Mouse (Mus musculus): ENCODE measurements around the gene Wdr91.

DNA sequence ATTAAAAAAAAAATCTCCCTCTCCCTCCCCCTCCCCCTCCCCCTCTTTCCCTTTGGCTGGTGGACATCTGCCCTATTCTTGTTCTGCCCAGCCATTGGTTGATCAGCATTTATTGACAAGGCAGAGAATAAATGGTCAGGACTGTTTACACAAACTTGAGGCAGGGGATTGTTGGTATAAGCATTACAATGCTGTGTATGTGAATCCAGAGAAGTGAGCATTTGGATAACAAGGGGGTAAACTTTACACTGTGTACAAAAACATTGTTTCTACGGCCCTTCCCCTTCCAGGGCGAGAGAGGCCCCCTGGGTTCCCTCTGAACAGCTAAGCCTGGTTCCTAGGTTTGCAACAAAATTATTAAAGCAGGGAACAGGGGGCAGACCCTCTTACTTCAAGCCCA is 30.8 kb upstream of the Wdr91 start:
- TF ChIP-seq POLR2A (IDR thresholded peaks at IDR 0.05; ENCODE audit: low read depth, low read length), result no peak
- no peak for TF ChIP-seq CTCF (conservative IDR thresholded peaks at IDR 0.05; ENCODE audit: insufficient read depth, insufficient read length, low read depth, low read length)

Measured in kidney, adult 2 months (tissue).